Mouse (Mus musculus) heart, embryonic 14.5 days (tissue): ENCODE data around the gene Cog5. TPM values are rescaled to one million over a fixed set of nuclear protein-coding genes. Genes with fewer than 3 reads are reported as not detected.

ENCODE experiments used
- ATAC-seq: fragments of 200-750 bp; cut with Nextera tagmentation; 2 replicates; pipeline ENCODE4 v1.8.0; 2017; ENCODE audit warnings: low read depth, moderate TSS enrichment; ENCODE audit not compliant: insufficient number of reproducible peaks, insufficient read depth, low FRiP score
- H3K27ac ChIP-seq, 2 experiments: fragments of 200-500 bp in 1 of 2; fragments of 300-500 bp in 1 of 2; sonication (generic) in 1 of 2; replicated peaks in 1 of 2; 2 replicates each; pipeline ENCODE4 v1.5.1; 2012 to 2014; ENCODE audit warnings: low read depth in 2 of 2, low read length in 2 of 2, control low read depth in 1 of 2, mild to moderate bottlenecking in 1 of 2, mixed read lengths in 1 of 2; ENCODE audit not compliant: control insufficient read depth in 1 of 2, insufficient read depth in 1 of 2
- H3K27me3 ChIP-seq: fragments of 300-500 bp; sonication (generic); 2 replicates; pipeline ENCODE4 v1.6.1; 2014; ENCODE audit warnings: mild to moderate bottlenecking, low read length, control low read depth; ENCODE audit not compliant: control insufficient read depth, insufficient read depth
- H3K36me3 ChIP-seq: fragments of 300-500 bp; sonication (generic); 2 replicates; pipeline ENCODE4 v1.6.1; 2014; ENCODE audit warnings: mild to moderate bottlenecking, control low read depth, low read length, mixed read lengths; ENCODE audit not compliant: control insufficient read depth, insufficient read depth
- H3K4me1 ChIP-seq, 2 experiments: fragments of 200-500 bp in 1 of 2; fragments of 300-500 bp in 1 of 2; sonication (generic) in 1 of 2; 2 replicates each; pipeline ENCODE4 v1.6.1; 2012 to 2014; ENCODE audit warnings: low read length in 2 of 2, control low read depth in 1 of 2, mixed read lengths in 1 of 2; ENCODE audit not compliant: control insufficient read depth in 2 of 2, insufficient read depth in 2 of 2
- H3K4me2 ChIP-seq: fragments of 300-500 bp; sonication (generic); 2 replicates; pipeline ENCODE4 v1.6.1; 2014; ENCODE audit warnings: mild to moderate bottlenecking, low read length
- H3K4me3 ChIP-seq, 2 experiments: fragments of 200-500 bp in 1 of 2; fragments of 300-500 bp in 1 of 2; sonication (generic) in 1 of 2; 2 replicates each; pipeline ENCODE4 v1.5.1; 2012 to 2014; ENCODE audit warnings: low read length in 2 of 2, mild to moderate bottlenecking in 2 of 2, control low read depth in 1 of 2, low read depth in 1 of 2, moderate library complexity in 1 of 2; ENCODE audit not compliant: control insufficient read depth in 1 of 2, insufficient read depth in 1 of 2
- H3K9ac ChIP-seq: fragments of 300-500 bp; sonication (generic); 2 replicates; pipeline ENCODE4 v1.6.1; 2014; ENCODE audit warnings: mild to moderate bottlenecking, low read length
- H3K9me3 ChIP-seq: fragments of 300-500 bp; sonication (generic); 2 replicates; pipeline ENCODE4 v1.6.1; 2016; ENCODE audit warnings: low read length, control low read depth; ENCODE audit not compliant: control insufficient read depth
- WGBS: fragments of 180-500 bp; shearing (Covaris S2); extraction: QIAGEN DNeasy Blood & Tissue Kit; methylation state at CpG from one replicate; pipeline ENCODE4 v1.1.7; 2014; 5-methylcytosine and 5-hydroxymethylcytosine counted together
- polyA plus RNA-seq: library from polyadenylated mRNA; unstranded; fragments of >200 nt; fragmentation: Nextera tagmentation; extraction: Ambion mirVana; gene quantifications from 2 replicates; pipeline ENCODE4 v1.2.1, GENCODE M21; 2014

Gene Cog5
- polyA plus RNA-seq, 1 experiment from 2014 or later, result 38.0 TPM

DNA sequence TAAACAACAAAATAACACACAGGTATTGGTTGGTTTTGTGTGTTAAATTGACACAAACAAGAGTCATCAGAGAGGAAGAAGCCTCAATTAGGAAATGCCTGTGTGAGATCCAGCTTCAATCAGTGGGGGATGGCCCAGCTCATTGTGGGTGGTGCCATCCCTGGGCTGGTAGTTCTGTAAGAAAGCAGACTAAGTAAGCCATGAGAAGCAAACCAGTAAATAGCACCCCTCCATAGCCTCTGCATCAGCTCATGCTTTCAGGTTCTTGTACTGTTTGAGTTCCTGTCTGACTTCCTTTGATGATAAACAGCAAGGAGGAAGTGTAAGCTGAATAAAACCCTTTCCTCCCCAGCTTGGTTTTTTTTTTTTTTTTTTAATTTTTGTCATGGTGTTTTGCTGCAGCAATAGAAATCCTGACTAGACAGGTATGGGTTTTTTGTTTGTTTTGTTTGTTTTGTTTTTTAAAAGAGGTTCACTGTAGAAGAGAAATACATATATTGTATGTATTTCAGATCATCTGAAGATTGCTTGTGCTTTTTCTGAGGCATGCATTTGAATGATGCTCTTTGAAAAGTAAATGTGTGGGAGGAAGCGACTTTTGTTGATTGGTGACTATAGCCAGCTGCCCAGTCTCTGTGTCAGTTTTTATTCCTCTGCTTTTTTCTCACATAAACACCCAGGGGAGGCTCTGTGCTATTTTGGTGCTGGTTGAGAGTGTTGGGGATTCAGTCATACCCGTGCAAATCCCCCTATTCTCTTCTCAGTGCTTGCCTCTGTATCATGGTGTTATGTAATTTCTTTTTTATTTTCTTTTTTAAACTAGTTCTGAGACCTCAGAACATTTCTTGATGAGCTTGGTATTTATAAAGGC lies 101.5 kb downstream of the Cog5 start:
- Histone ChIP-seq H3K27me3 (no peaks in the 10 kb centered on the region), H3K4me1 (peaks cover 0 to 9% of the 10 kb centered on the region in 2 experiments; a peak in 3 of 4 replicates), H3K4me2 (no peak overlapping the region), H3K9me3 (no peaks in the 10 kb centered on the region), H3K4me3 (no peak overlapping the region), H3K9ac (no peak overlapping the region), H3K27ac (no peak overlapping the region), H3K36me3 (no peaks in the 10 kb centered on the region)
- WGBS, result 33% methylated on average over 2 of the region's 2 CpGs
- no peak for ATAC-seq

DNA sequence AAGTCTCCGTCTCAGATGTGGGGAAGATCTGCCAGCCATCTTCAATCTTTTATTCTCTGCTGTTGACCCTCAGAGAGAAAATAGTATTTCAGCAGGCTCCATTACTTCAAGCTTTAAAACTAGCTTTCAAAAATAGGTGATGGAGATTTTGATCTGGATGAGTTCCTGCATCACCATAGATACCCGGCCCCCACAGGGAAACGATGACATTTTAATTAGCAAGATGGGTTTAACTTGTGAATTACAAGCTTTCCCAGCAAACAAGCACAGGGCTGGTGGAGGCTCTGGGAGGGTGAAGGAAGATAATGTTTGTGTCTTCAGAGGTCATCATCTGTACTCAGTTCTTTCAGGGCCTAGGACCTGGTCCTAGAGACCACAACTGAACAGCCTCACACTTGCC lies 118.9 kb downstream of the Cog5 start:
- no peak overlapping the region for H3K4me2 ChIP-seq
- no peak for ATAC-seq
- no peak overlapping the region for H3K9ac ChIP-seq
- no peaks in the 10 kb centered on the region for H3K9me3 ChIP-seq
- no peaks in the 10 kb centered on the region for H3K27me3 ChIP-seq
- no peak overlapping the region for H3K4me3 ChIP-seq
- 94% methylated on average over 3 of the region's 3 CpGs for WGBS
- H3K27ac ChIP-seq, result no peak overlapping the region
- no peaks in the 10 kb centered on the region for H3K4me1 ChIP-seq
- H3K36me3 ChIP-seq, result no peaks in the 10 kb centered on the region

DNA sequence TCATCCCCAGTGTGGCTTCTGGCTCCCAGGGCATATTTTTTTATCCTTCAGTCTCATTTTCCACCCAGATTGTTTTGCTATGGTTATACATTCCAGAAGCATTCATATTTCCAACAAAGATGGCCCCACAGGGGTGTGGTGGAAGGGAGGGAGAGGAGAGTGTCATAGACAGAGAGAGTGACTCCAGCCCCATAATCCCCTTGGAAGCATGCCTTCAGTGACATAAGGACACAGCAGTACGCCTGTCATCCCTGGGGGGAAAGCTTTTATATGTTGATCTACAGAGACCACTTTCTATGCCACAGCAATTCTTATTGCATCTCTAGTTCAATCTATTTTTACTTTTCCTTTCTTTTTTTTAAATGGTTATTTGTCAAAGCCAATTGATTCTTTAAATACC lies 129.6 kb downstream of the Cog5 start:
- no peaks in the 10 kb centered on the region for H3K4me1 ChIP-seq
- no peak for ATAC-seq
- H3K9me3 ChIP-seq, result no peaks in the 10 kb centered on the region
- no peaks in the 10 kb centered on the region for H3K36me3 ChIP-seq
- H3K4me2 ChIP-seq, result no peak overlapping the region
- no peak overlapping the region for H3K27ac ChIP-seq
- WGBS, result 100% methylated on average over 1 of the region's 1 CpGs
- H3K27me3 ChIP-seq, result no peaks in the 10 kb centered on the region
- H3K4me3 ChIP-seq, result no peak overlapping the region
- no peak overlapping the region for H3K9ac ChIP-seq

DNA sequence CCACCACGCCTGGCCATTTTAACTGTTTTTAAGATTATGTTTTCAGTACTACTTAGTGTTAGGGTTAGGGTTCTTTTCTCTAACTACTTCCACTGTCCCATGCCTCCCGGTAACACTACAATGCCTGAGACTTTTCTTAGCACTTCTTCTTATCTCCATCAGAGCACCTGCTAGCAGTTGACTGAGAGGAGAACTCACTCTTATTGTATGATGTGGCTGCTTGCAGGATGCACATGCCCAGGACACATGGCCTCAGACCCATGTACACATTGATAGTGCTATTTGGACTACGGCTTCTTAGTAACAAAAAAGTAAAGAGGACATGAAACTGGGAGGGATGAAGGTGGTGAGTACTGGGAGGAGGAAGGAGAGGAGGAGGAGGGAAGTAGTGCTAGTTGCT lies 133.9 kb downstream of the Cog5 start:
- Histone ChIP-seq H3K4me1 (no peaks in the 10 kb centered on the region), H3K36me3 (0 out of 2 replicates have a peak, but pooled peaks cover 5% of the 10 kb centered on the region), H3K27ac (no peak overlapping the region), H3K9me3 (no peaks in the 10 kb centered on the region), H3K4me3 (no peak overlapping the region), H3K27me3 (no peaks in the 10 kb centered on the region), H3K9ac (no peak overlapping the region), H3K4me2 (no peak overlapping the region)
- no peak for ATAC-seq
- WGBS, result 89% methylated on average over 3 of the region's 3 CpGs

DNA sequence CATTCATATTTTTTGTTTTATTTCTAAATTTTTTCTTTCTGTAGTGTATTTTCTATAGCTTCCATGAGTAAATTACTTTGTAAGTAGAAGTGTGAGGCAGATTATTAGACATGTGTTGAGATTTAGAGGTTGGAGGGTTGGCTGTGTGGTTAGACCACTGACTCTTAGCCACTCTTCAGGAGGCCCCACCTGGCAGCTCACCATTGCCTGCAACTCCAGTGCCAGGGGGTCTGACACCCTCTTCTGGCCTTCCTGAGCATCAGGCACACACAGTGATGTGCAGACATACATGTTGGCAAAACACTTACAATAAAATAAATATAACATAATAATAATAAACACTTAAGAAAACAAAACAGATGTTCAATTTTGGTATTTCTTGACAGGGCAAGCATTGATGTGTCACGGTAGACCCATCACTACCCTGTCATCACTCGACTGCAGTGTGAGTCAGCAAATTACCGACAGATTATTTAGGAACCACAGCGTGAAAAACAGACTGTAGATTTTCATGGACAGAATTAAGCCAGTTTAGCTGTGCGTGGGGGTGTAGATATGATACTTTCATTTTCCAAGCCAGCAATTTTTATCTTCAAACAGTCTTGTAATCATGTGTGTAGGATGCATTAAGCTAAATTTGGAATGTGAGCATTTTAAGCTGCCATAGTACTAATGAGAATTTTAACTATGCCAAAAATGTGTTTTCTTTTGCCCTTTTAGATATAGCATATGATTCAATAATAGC lies 151.9 kb downstream of the Cog5 start:
- Histone ChIP-seq H3K36me3 (peaks cover 5% of the 10 kb centered on the region; the same call in 1 of the 2 replicates), H3K4me2 (no peak overlapping the region), H3K27me3 (no peaks in the 10 kb centered on the region), H3K4me3 (no peak overlapping the region), H3K9ac (no peak overlapping the region), H3K9me3 (no peaks in the 10 kb centered on the region), H3K4me1 (0 out of 4 replicates have a peak, but pooled peaks cover 0 to 5% of the 10 kb centered on the region in 2 experiments), H3K27ac (no peak overlapping the region)
- 52% methylated on average over 5 of the region's 5 CpGs for WGBS
- ATAC-seq, result no peak

DNA sequence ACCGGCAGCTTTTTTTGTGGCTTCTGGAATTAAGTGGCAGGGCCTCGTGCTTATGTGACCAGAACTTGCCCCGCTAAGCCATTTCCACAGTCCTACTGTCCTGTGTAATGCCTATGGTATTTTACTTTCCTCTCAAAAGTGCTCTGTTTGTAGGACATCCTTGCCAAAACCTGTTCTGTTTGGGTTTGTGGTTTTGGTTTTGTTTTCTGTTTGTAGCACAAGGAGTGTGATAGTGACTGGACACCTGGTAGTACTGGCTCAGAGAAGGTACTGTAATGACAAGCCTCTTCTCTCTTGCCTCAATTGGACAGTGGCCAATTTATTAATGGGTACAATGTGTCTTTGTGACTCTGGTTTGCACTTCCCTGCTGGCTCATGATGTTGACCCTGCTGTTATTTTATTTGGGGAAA lies 163.4 kb downstream of the Cog5 start:
- Histone ChIP-seq H3K9ac (no peak overlapping the region), H3K27me3 (no peaks in the 10 kb centered on the region), H3K4me3 (no peak overlapping the region), H3K36me3 (0 out of 2 replicates have a peak, but pooled peaks cover 5% of the 10 kb centered on the region), H3K4me2 (no peak overlapping the region), H3K9me3 (no peaks in the 10 kb centered on the region), H3K4me1 (no peaks in the 10 kb centered on the region), H3K27ac (no peak overlapping the region)
- no peak for ATAC-seq
- WGBS, result 78% methylated on average over 3 of the region's 3 CpGs

DNA sequence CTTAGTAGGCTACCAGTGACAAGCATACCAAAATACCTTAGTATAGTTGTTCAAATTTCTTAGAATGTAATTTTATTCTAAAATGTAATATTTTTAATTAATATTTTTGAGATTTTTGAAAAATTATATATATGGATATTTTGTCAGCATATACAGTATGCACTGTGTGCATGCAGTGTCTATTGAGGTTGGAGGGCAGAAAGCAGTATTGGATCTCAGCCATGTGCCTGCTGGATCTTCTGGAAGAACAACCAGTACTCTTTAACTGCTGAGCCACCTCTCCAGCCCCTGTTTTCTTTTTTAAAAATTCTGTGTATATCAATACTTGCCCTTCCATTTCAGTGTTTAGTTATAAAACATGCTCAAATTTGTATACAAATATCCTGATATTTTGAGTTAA lies 164.4 kb downstream of the Cog5 start:
- no peak for ATAC-seq
- no peak overlapping the region for H3K9ac ChIP-seq
- no peaks in the 10 kb centered on the region for H3K4me1 ChIP-seq
- H3K36me3 ChIP-seq, result 0 out of 2 replicates have a peak, but pooled peaks cover 5% of the 10 kb centered on the region
- no peaks in the 10 kb centered on the region for H3K27me3 ChIP-seq
- H3K27ac ChIP-seq, result no peak overlapping the region
- no peak overlapping the region for H3K4me3 ChIP-seq
- H3K9me3 ChIP-seq, result no peaks in the 10 kb centered on the region
- no peak overlapping the region for H3K4me2 ChIP-seq
